Mouse (Mus musculus) WW6 (cell line): ENCODE results near the gene Mtf1.

Experiments
- DNase-seq: peaks from one replicate; pipeline ENCODE4 v3.0.0-alpha.2; 2013; ENCODE audit warnings: low read depth, low spot score

Mtf1 gene

DNA sequence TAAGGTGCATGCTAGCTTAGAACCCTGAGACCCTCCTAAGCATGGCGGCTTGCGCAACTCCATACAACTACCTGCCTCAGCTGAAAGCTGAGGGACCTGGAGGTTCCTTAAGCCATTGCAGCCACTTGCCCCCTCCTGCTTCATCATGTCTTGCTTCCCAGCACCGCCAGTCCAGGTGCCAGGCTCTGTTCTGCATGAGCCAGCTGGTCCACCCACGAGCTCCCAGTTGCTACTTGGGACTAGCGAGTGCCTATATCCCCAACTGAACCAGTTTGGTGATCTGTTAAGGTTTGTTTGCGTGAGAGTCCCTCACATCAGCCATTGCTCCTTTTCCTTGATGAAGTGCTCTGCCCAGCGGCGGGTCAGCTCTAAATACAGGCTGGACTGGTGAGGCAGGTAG, 54.4 kb downstream of the Mtf1 start:
- DNase-seq, result no peak

DNA sequence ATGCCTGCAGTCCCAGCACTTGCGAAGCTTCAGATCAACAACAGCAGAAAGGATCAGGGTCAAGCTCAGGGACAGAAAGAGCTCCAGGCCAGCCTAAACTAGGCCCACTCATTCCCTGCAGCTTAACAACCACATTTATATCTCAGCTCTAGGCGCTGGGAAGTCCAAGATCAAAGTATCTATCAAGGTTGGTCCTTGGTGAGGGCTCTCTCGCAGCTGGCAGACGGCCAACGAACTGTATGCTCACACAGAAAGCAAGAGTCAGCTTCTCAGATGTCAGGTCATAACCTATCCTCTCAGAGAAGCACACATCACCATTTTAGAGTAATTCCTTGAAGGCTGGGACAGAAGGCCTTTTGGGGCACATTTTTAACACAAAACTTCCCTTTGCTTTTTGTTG, 56.5 kb downstream of the Mtf1 start:
- no peak for DNase-seq

GRCm38 (mm10) chr4:124860446-124860845, 58.5 kb downstream of the Mtf1 start:
- DNase-seq, result no peak

- no peak for DNase-seq
These were observed 59.6 kb downstream of the Mtf1 start, which contains the start of gene Maneal for GRCm38 (mm10) chr4:124861283-124862188. Maneal (minus strand) TSS chr4:124862171.

GRCm38 (mm10) chr4:124872719-124873118, 70.8 kb downstream of the Mtf1 start:
- DNase-seq, result no peak

DNA sequence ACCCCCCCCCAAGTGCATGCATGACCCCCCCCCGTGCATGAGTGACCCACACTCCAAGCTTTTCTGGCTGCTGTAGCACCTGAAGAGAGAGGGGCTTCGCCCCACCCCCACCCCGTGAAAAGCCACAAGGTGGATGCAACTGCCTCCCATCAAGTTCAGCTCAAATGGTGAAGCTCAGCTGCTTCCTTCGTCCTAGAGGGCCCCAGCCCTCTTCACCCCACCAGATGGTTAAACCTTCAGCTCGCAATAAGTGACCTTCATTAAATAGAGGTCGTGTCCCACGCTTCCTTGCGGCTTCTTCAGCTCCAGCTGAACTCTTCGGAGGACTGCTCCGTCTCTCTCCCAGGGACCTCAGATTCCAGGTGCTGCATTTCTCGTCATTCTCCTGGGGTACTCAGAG, 78.7 kb downstream of the Mtf1 start, which contains the start of gene Epha10:
Gene Epha10 (plus strand): TSS at position 301 of the 400 bp plus-strand sequence.
- DNase-seq, result no peak

- no peak for DNase-seq
These were observed 79.5 kb downstream of the Mtf1 start for GRCm38 (mm10) chr4:124881341-124881908.

- DNase-seq, result no peak
These were observed 80.3 kb downstream of the Mtf1 start for GRCm38 (mm10) chr4:124882151-124882729.

- no peak for DNase-seq
These were observed 86.8 kb downstream of the Mtf1 start for GRCm38 (mm10) chr4:124888702-124889101.

GRCm38 (mm10) chr4:124889935-124890334, 88.0 kb downstream of the Mtf1 start:
- DNase-seq, result no peak

- no peak for DNase-seq
These were observed 88.9 kb downstream of the Mtf1 start for GRCm38 (mm10) chr4:124890831-124891230.

DNA sequence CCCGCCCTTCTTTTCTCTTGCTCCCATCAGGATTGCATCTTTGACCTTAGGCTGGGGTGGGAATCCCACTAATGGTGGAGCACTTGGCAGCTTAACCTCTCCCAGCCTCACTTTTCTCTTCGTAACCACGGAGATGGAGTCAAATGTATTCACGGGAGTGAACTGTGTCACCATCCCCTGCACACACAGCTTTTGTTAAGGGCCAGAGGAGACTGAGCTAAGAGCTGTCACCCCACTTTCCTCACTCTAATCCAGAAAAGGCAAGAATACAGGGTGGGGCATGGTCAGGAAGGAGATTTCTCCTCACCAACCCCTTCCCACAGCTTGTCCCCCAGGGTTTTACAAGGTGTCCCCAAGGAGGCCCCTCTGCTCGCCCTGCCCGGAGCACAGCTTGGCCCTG, 91.9 kb downstream of the Mtf1 start:
- DNase-seq, result no peak

GRCm38 (mm10) chr4:124894508-124895428, 92.9 kb downstream of the Mtf1 start:
- DNase-seq, result no peak

DNA sequence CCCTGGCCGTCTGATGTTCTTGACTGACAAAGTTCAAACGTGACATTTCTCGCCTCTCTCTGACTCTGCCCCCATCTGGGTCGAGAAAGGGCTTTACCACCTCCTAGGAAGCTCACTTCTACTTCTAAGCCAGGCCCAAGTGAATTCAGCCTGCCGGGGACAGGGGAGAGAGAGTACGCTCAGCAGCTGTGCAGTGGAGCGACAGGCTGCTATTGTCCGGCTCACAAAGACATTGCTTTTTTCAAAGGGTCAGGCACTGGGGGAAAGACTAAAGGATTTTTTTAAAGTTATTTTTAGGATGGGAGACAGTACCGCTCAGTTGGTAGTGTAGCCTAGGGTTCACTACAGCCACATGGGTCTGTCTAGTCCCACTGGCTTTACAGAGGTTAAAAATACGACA, 96.5 kb downstream of the Mtf1 start:
- DNase-seq, result no peak
